Mouse (Mus musculus) ZHBTc4 (cell line): ENCODE results near the gene 4930402K13Rik.
"Not testable (repeated sequence)": the region's sequence is repeated elsewhere in the genome, so short reads cannot be mapped to it uniquely, and the experiment has no call there.

ENCODE experiments used
- DNase-seq: peaks from one replicate; pipeline ENCODE4 v3.0.0-alpha.2; 2011; ENCODE audit warnings: low read depth, low spot score

The 4930402K13Rik gene

GRCm38 (mm10) chrX:9104262-9104661 lies at the start of gene 4930402K13Rik:
Gene 4930402K13Rik, plus strand, starts transcription at chrX:9104562.
- DNase-seq, result no peak

GRCm38 (mm10) chrX:9060952-9061351 lies 43.4 kb upstream of the 4930402K13Rik start:
- DNase-seq, result peak; percentile 59

- no peak for DNase-seq
Observed at GRCm38 (mm10) chrX:9062101-9062500, 42.3 kb upstream of the 4930402K13Rik start.

- DNase-seq, result not testable (repeated sequence)
Observed at GRCm38 (mm10) chrX:9062715-9063114, 41.6 kb upstream of the 4930402K13Rik start, which contains the start of gene Fthl17f. Gene Fthl17f, plus strand, starts transcription at chrX:9063015.

DNA sequence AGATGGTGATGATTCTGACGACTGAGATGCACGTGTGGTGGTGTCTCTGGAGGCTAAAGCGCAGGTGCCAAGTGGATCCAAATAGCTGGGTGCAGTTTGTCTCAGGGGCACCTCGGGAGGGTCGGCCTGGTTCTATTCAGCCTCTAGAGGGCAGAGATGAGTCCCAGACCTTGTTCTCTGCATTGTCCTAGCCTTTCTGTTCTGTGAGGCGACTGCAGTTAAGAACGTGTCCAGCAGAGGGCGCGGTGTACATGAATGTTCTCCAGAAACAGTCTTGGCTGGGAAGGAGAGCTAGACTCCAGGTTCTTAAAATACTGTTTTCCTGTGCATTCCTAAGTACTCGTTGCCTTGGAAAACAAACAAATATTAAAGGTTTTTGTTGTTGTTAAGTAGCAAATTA lies 26.7 kb upstream of the 4930402K13Rik start:
- not testable (repeated sequence) for DNase-seq

GRCm38 (mm10) chrX:9095066-9095465 lies 9.3 kb upstream of the 4930402K13Rik start:
- peak; percentile 81 for DNase-seq

DNA sequence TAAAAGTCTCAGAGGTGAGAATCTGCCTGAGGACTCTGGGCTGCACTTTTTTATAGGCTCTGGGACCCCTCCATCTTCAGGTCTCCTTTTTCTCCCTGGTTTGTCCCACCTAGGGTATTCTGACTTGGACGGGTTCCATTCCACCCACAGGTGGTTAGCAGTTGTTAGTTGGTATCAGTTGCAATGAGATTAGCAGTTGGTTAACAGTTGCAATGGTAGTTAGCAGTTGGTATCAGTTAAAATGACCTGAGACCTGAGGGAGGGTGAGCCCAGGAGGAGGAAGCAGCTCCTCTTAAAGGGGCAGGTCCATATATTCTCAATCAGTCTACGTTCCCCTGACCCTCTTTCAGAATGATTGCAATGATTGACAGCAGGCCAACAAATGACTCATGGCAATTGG lies 6.0 kb downstream of the 4930402K13Rik start:
- no peak for DNase-seq

DNA sequence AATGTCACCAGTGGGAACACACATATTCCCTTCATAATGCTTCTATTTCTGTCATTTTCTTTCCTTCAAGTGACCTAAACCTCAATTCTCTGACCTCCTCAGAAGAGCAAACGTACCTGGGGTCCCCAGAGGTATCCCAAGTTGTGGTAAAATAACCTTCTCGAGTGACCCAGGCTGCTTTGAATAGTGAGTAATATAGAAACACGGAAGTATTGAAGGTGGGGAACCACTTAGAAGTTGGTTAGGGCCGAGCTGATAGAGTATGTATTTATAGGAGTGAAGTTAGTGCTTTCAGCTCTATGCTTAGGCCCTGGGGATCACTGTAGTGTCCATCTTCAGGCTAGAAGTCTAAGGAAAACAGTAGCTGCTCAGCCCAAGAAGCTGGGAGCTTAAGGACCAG lies 20.6 kb downstream of the 4930402K13Rik start:
- no peak for DNase-seq

DNA sequence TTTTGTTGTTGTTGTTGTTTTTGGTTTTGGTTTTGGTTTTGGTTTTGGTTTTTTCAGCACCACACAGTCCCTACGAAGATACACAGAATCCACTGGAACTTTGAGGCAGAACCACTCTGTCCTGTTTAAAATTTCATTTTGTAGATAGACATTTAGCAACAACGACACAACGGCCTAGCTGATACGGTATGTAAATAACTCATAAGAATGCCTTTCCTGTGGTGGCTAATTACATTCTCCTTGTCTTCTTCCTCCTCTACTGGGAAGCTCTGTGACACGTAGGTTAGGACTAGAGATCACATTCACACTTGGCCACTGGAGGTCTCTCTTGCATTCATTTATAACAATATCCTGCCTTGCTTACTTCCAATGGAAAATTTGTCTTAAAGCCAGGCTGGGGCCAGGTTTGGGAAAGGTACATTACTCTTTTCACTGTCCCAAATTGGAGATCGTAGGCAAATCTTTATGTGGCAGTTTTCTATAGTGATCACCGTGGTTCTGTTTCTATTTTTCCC lies 24.0 kb downstream of the 4930402K13Rik start:
- peak; percentile 10 for DNase-seq

DNA sequence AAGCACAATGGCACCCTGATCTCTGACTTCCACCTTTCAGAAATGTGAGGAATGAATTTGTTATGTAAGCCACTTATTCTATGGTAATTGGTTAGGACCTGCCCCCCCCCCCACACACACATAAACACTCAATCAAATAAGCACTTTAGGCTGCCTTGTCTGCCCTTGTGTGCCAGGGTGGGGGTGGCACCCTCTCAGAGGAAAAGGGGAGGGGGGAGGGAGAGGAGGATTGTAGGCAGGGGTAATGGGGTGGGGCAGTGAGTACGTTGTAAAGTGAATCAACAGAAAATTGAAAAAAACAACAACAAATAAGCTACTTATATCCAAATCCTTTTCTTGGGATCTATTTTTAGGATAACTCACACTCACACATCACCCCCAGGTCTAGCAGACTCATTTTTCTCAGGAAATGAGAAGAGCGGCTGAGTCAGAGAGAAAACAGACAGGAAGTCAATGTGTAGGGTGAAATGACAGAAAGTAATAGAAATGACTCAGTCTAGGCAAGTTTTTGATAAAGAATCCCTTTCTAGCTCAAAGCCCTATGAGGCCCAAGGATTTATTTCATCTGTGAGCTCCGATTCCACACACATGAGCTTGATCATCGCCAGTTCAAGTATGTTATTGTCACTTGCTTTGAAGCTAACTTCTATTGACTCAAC lies 35.1 kb downstream of the 4930402K13Rik start:
- no peak for DNase-seq

- DNase-seq, result peak; percentile 31
Observed at GRCm38 (mm10) chrX:9142669-9143068, 38.3 kb downstream of the 4930402K13Rik start.
